Comparison of ENCODE assay signal across 7 mouse cellular contexts in genomic region chr6:120592031-120592681, GRCm38 (mm10).
DNase-seq lines count a peak whose midpoint lies in the region; ATAC-seq lines count a peak whose summit lies in the region.

No protein-coding gene starts in this region.

- H3K36me3 ChIP-seq in midbrain, embryonic 11.5 days (ENCODE audit: control insufficient read depth, insufficient read depth, low read length): no peaks in the 10 kb centered on the region

- peak overlapping the region; percentile 0; the same call in 1 of the 2 replicates for H3K9ac ChIP-seq in midbrain, embryonic 11.5 days (ENCODE audit: low read length)

- WGBS in midbrain, embryonic 11.5 days: 4% methylated on average over 17 of the region's 17 CpGs

- H3K27ac ChIP-seq in midbrain, embryonic 11.5 days (ENCODE audit: low read depth, low read length): no peak overlapping the region; the same call in 1 of the 2 replicates

- no peaks in the 10 kb centered on the region for H3K27me3 ChIP-seq in midbrain, embryonic 11.5 days (ENCODE audit: control insufficient read depth, insufficient read depth, low read length)

- no peaks in the 10 kb centered on the region for H3K9me3 ChIP-seq in midbrain, embryonic 11.5 days (ENCODE audit: control insufficient read depth, low read length)

- peak; percentile 17 for DNase-seq in right cerebral cortex, postnatal 14 days
- no peak for DNase-seq in right cerebral cortex, adult 18-20 months
- DNase-seq in embryo, embryonic 10.5 days (ENCODE audit: low spot score): peak; percentile 50
- peak; percentile 70 for DNase-seq in gastrocnemius, postnatal 14 days
- DNase-seq in kidney, adult 8-10 months: peak; percentile 71 to 75
- no peak for DNase-seq in midbrain, embryonic 11.5 days (ENCODE audit: low spot score, missing footprints)
- no peak for DNase-seq in ovary, postnatal 10 days (ENCODE audit: low spot score)

- H3K4me1 ChIP-seq in midbrain, embryonic 11.5 days (ENCODE audit: control insufficient read depth, insufficient read depth, low read length): peaks cover 6% of the 10 kb centered on the region; the same call in 1 of the 2 replicates

- 0 out of 2 replicates have a peak, but pooled peaks have one; percentile 35 for ATAC-seq in midbrain, embryonic 11.5 days (ENCODE audit: low FRiP score)

- intact Hi-C loops in gastrocnemius, postnatal 14 days (cut with DNase I; ENCODE audit: low total_unique reads): no loop called here

- H3K4me2 ChIP-seq in midbrain, embryonic 11.5 days: peak overlapping the region; percentile 11; the same call in 1 of the 2 replicates

- no peak overlapping the region for H3K4me3 ChIP-seq in midbrain, embryonic 11.5 days (ENCODE audit: low read depth, low read length)

Comparison
In these comparisons a context has a peak if more than half of its experiments do, and no peak if none do; other contexts are left out.
1. DNase-seq: peak in right cerebral cortex, postnatal 14 days (single experiment), embryo, embryonic 10.5 days (single experiment), gastrocnemius, postnatal 14 days (single experiment) and kidney, adult 8-10 months (2 of 2); none in right cerebral cortex, adult 18-20 months (single experiment), midbrain, embryonic 11.5 days (single experiment) and ovary, postnatal 10 days (single experiment).